Mouse (Mus musculus): ENCODE results near the gene Runx2.

Gene Runx2

DNA sequence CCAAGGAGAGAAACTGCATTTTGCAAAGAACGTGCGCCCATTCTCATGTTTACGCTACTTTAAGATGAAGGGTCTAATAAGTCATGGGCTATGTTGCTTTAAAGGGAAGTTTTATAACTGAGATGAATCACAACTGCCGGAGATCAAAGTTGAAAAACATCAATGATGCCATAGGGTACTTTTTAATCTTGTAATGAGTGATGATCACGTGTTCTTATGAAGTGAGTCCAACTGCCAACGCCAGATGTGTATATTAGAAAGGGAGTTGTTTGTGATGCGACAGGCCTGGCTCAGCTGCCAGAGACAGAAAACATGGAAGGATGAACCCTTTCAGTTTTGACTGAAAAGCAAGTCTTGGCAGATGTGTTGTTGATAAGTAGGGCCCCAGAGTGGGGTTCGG, 101.2 kb downstream of the Runx2 start:
- no peak for DNase-seq (ENCODE audit: low read depth)

DNA sequence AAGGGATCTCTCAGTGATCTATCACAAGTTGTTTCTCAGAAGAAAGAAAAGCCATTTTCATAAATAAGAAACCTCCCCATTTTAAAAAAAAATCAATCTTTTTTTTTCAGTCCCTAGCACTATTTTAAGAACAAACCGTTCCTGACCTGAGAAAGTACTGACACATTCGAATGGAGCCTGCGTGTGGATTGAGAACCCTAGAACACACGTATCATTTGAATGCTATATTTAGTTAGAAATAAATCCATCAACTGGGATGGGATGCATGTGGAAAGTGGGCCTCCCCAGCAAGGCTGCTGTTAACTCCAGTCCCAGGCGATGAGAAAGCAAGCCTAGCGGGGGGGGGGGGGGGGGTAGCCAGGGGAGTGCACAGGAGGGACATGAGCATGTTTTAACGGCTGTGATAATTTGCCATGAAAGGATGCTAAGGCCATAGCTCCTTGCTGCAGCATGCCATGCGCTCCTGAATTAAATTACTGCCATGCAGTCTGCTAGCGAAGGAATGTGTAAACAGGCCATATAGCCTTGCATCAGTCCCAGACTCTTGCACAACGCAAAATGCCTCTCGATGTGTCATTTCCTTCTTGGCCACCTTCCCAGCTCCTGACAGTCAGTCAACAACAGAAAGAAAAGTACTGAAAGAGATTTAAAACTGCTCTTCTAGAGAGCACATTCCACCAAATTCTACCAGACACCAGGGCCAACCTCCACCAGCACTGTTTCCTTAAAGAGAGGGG, 104.9 kb downstream of the Runx2 start:
- peak; percentile 99 for DNase-seq (ENCODE audit: low read depth)

DNA sequence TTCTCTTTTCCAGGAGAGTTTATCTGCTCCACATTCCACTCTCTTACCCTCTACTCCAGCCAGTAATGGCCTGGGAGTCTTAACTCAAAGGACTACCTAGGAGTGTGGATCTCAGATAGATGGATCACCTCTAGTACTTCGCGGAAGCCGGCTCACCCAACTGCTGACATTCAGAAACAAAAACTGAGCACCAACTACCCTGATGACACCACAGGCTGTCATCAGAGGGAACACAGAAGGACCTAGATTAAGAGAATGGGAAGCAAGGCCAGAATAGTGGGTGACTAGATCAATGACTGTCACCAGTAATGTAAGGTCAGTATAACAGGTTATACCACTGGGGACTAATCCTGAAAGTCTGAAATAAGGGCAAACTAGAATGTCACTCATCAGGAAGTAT, 106.6 kb downstream of the Runx2 start:
- no peak for DNase-seq (ENCODE audit: low read depth)

DNA sequence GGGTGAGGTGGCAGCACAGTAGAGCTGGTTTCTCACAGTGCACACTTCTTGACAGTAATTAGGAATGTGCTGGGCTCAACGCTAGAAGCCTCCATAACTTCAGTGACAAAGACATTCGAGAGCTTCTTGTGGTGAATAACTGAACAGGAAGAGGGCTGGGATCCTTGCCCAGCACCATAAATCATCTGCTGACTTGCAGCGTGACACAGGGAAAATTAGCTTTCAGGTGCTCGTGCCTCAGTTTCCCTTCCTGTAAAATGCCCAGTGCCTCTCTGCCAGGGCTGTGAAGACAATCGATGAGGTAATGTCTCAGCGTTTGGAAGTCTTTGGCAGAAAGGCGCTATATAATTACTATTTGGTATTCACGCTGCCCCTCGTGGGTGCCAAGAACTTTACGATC, 108.1 kb downstream of the Runx2 start:
- no peak for DNase-seq (ENCODE audit: low read depth)

DNA sequence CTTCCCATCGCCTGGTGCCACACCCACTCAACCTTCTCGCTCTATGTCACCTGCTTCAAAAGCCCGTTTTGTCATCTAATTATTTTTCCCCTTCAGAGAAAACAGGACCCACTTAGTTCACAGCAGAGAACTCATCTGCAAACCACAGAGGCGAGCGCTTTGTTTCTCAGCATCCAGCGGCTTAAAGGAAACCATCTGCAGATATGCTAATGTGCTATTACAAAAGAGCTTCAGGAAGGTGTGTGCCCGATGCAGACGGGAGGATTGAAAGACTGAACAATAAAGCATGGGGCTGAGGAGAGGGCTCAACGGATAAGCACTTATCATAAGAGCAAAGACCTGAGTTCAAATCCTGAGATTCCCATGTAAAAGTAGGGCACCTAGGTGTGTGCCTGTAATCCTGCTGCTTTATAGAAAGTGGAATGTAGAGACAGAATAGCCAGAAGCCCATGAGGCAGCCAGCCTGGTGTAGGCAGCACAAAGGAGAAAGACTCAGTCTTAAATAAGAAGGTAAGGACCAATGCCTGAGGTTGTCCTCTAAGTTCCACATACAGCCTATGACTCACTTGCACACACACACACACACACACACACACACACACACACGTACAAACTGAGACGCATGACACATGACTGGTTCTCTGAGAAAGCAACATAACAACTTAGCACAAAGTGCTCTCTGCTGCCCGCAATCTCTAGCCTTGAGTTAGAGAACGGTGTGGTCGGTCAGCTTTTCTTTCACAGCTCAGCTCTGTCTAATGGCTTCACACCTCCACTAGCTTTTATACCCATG, 111.9 kb downstream of the Runx2 start:
- DNase-seq (ENCODE audit: low read depth), result peak; percentile 65

DNA sequence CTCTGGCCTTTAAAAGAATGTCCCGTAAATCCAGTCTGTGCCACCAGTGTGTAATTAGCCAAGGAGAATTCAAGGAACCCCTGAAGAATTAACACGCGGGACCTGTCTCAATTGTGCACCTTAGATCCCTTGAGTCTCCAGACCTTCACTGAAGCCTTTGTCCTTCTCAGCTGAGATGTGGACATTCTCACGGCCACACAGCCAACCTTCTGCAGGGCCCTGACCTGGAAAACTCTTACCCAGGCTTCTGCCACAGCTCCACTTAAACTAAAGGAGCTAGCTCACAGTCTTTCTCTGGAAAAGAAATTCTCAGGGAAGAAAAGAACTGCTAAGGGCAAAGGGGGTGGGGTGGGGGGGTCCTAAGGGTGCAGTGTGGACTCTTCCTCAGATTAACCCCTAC, 113.1 kb downstream of the Runx2 start:
- no peak for DNase-seq (ENCODE audit: low read depth)

DNA sequence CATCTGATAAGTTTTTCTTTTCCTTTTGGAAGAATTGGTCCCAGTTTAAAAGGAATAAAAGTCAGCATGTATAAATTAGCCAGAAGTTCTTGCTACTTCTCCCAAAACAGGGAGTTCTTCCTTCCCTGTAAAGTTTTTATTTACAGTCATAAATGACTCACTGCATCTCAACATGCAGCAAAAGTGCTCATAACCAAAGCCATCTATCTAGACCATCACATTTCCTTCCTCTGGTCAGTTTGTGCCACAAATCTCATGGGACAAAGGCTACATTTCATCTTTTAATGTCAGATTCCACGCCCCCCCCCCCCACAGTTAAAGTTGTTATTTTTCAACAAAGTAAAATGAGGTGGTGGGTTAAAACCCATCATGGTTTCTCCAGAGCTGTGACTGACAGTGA, 114.3 kb downstream of the Runx2 start:
- DNase-seq (ENCODE audit: low read depth), result peak; percentile 33

DNA sequence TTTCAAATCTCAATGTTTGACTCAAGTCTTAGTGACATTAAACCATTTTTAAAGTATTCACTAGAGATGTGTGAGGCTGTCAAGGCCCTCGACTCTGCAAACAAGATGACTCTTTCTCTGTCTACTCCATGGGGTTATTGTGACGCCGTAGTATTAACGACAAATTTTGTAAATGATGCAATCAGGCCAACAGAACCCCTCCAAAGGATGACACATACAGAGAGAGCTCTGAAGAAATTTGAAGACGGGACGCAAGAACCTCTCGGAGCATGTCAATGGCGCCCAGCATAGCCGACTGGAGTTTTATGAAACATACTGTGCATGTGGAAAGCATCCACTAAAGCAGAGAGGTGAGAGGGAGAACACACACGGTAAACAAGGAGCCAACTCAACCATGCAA, 117.5 kb downstream of the Runx2 start:
- no peak for DNase-seq (ENCODE audit: low read depth)

DNA sequence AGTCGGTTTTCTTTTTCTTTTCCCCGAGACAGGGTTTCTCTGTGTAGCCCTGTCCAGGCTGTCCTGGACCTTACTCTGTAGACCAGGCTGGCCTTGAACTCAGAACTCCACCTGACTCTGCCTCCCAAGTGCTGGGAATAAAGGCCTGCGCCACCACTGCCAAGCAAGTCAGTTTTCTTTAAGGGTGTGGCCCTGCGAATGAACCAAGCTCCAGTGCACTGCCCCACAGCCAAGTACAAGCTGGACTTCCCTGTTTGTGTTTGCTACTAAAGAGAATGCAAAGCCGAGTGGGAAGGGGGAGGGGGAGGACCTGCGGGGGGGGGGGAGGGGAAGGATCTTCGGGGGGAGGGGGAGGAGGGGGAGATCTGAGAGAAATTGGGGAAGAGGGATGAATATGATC, 121.0 kb downstream of the Runx2 start:
- no peak for DNase-seq (ENCODE audit: low read depth)

DNA sequence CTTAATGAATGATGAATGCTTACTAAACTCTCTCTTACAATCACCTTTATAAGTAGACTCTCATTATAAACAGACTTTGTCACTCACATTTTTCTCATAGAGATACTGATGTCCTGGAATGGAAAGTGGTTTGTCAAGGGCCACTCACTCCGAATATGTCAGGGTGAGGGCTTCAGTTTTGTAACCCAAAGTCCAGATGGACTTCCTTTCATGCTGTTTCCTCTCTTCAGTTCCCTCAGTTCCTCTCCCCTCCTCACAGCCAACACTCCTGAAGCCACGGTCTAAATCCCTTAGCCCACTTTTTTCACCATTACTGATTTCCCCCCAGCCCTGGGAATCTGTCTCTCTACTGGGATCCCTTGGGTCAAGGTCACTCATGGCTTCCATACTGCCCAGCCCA, 123.1 kb downstream of the Runx2 start:
- DNase-seq (ENCODE audit: low read depth), result no peak

DNA sequence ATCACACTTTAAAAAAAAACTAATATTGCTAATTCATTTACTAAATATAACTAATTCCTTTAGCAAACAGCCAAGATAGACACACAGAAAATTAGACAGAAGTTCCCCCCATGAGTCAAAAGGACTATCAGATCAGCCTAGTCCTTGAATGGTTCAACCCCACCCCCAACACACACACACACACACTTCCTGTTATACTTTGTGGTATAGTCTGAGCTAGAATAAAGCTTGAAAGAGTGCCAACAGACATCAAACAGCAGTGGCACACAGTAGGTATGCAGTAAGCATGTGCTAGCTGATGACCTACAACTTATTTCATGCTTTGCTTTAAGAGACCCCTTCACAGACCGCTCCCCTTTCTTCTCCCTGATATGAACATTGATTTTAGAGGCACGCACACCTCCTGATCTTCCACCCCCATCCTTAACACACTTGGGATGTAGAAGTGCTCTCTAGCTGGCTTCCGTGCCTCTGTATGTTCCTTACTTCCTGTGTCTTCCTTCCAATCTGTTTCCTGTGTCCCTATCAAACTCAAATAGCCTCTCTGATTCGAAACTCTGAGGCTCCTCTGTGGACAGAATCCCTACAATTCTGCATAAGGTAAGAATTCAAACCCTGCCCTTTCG, 124.1 kb downstream of the Runx2 start:
- no peak for DNase-seq (ENCODE audit: low read depth)

DNA sequence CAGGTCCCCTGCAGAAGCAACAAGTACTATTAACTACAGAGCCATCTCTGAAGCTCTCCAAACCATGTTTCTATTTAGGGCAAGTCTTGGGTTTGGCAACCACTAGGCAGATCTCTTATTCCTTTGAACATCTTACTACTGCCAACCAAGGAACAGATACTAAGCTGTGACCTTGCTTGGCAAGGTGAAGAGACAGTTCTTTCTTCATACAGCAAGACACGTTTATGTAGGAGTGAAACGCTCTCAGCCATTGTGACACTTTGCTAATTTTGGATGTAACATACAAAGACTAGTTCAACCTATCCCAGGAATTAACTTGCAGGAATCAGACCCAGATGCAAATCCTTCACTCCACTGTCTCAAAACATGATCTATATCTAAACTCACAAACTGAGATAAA, 126.3 kb downstream of the Runx2 start:
- DNase-seq (ENCODE audit: low read depth), result no peak

DNA sequence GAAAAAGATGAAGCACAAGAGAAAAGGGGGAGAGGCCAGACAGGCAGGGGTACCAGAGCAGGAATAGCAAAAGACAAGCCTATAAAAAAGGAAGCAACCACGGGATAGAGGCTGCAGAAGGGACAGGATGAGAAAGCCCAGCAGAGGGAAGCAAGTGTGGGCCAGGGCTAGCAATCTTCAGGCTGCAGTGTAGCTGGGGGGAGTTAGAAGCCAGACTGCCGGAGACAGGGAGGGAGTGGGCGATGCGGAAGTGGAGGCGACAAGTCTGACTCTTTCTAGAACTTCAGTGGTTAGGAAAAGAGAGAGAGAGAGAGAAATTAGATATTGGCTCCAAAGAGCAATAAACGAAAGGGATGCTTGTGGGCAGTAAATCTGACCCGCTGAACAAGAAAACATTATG, 129.1 kb downstream of the Runx2 start:
- DNase-seq (ENCODE audit: low read depth), result no peak

DNA sequence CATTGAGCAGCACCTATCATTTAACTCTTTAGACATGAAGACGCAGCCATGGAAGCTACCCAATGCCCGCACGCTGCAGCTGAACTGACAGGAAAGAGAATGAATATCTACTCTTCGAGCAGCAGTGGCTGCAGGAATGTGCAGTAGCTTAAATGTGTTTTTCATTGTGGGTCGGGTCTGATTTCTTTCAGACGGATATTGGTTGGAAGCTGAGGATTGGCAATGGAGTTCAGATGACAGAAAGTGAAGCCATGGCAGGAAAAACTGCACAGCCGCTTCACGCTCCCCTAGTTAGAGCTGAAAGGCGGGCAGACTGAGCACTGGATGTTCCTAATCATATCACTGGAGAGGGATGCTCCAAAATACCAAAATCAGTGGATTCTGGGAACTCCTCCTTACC, 131.6 kb downstream of the Runx2 start:
- DNase-seq (ENCODE audit: low read depth), result no peak

DNA sequence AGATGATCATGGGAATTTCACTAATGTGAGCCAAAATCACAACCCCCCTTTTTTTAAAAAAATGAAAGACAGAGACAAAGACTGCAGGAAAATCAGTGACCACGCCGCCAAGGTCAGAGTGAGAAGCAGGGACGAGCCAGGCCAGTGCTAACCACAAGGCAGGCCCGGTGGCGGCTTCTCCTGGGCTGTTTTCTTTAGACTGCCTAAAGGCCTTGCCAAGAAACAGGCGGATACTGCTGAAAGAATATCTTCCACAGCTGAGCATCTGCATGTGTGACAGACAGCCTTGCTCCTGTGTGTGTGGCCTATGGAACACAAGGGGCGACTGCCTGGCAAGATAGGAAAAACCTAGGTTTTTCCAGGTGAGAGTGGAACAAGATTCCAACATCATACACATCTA, 136.8 kb downstream of the Runx2 start:
- peak; percentile 56 for DNase-seq (ENCODE audit: low read depth)

DNA sequence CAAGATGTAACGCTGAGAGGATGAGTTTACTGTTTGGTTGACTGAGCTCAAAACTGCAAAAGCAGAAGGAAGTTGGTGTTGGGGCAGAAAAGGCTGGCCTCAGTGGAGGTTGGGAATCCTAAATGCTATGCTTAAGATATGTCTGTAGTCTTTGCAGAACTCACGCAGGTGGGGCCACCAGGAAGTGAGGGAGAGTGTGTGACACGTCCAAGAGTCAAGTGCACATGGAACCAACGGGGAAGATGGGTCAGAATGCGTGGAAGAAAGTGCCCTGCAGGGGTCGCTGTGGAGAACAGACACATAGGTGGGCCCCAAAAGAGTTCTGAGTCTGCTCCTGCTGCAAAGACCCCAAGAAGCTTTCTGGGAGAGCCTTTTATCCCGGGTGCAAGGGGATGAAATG, 141.8 kb downstream of the Runx2 start:
- DNase-seq (ENCODE audit: low read depth), result no peak

DNA sequence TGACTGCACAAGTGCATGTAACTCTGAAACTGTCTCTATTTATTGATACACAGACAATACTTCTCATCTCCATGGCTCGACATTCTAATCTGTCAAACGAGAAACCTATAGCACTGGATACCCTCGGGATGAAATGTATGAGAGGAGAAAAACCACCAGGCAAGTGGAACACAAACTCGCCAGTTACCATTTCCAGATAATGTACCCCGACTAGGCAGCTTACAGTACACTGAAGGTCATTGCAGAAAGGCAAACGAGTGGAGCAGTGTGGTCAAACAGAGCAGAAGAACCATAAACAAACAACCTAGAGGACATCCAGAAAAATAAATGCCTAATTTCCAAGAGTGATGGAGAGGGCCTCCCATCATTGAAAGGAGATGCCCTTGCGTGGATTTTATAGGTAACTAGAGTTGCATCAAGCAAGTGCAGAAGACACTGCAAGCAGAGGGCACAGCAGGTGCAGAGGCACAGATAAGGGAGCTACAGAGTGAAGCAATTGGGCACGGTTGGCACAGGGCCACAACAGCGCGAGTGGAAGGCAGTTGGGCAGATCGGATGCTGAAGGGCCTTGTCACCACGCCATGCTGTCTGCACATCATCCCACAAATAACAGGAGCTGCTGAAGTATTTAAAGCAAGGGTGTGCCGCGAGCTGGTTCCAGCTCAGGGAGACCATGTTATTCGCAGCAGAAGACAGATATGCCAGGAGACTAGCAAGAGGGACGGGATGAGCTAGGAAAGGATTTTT, 142.5 kb downstream of the Runx2 start:
- DNase-seq (ENCODE audit: low read depth), result peak; percentile 25

DNA sequence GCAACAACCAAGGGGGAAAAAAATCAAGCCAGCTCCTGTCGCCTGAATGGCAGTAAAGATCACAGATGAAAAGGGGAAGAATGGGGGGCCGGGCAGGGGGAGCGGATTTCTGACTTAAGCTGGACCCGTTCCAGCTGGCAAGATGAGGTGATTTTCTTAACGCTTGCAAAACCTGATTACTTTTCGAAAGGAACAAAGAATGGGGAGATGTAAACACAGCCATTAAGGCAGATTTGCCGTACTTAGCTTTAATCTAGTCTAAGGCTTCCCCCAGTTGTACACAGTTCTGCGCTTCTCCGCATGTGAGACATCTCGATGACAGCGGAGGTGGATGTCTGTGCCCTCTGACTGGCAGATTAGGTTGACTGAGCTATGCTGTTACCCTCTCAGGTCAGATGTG, 144.6 kb downstream of the Runx2 start:
- no peak for DNase-seq (ENCODE audit: low read depth)

DNA sequence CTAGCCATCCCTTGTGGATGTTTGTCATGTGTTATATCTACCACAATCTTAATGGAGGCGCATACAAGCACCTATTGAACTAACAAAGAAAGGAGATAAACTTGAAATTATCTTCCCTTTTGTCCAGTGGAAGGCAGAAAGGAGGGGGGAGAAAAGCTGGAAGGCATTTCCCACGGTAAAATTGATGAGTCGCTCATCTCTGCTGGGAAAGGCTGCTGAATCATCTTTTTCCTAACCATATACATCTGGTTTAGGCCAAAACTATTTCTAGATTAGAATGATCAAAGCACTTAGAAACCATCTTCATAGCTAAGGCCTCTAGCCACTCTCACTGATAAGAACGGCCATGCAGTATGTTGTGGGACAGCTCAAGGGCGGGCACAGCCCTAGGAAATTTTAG, 147.3 kb downstream of the Runx2 start:
- DNase-seq (ENCODE audit: low read depth), result peak; percentile 73

DNA sequence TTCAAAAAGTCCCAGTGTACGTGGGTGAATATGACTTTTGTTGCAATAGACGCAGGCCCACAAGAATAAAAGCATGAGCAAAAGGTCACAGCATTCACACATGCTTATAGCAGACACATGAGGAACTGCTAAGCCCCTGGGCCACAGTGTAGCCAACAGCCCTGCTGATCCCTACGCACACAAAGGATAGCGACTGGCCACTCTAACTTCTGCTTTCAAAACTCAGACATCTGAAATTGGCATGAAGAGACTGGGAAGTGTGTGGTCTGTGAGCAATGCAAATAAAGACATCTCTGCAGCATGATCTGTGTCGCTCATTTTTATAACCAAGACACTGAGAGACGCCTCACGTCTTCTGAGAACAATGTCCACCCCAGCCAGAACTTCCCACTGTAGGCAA, 150.7 kb downstream of the Runx2 start:
- DNase-seq (ENCODE audit: low read depth), result no peak

DNA sequence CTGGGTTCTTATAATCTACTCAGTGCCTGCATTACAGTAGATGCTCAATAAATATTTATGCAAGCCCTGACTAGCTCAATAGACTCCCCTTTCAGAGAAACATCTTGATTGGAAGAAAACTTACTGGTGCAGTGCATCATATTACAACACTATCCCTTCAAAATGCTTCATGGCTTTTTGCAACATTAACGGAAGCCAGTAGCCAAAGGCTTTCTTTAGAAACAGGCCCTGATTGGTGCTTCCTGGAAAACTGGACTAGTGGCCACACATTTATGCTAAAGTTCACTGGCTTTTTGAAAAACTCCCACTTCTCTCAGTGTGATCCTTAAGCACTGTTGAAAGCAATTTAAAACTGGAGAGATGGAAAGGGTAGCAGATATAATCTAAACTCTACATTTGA, 151.4 kb downstream of the Runx2 start:
- no peak for DNase-seq (ENCODE audit: low read depth)

DNA sequence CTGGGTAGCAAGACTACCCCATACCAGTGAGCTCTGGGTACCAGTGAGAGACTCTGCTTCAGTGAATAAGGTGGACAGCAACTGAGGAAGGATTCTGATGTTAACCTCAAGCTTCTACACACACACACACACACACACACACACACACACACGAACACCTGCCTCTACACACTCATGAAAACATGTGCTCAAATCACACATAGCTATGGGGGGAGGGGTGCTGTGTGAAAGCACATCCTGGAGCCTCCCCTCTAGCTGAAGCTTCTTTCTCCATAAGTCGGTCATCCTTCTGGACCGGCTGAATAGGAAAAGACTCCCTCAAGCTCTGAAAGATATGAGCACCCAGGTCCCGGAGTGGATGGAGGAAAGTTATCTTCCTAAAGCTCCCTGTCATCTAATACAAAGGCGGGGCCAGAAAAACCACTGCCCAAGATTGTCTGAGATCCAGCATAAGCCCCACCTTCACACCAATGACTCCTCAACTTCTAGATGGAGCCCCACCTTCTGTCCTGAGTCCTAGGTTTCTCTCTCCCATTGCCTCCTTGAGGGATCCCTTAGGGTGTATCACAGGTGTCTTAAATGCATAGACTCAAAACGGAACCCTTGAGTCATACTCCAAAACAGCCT, 152.4 kb downstream of the Runx2 start:
- no peak for DNase-seq (ENCODE audit: low read depth)
